Mouse (Mus musculus) embryonic facial prominence, embryonic 10.5 days (tissue): ENCODE results near the gene 6430550D23Rik. TPM values are rescaled to one million over a fixed set of nuclear protein-coding genes. Genes with fewer than 3 reads are reported as not detected.

Experiments
- DNase-seq: peaks from one replicate; pipeline ENCODE4 v3.0.0-alpha.2; 2017; ENCODE audit warnings: low spot score
- H3K27ac ChIP-seq: fragments of 300-500 bp; sonication (generic); replicated peaks from 2 replicates; pipeline ENCODE4 v1.5.1; 2016; ENCODE audit warnings: mild to moderate bottlenecking
- H3K27me3 ChIP-seq: fragments of 300-500 bp; sonication (generic); replicated peaks from 2 replicates; pipeline ENCODE4 v1.6.1; 2016; ENCODE audit warnings: low read depth, mild to moderate bottlenecking; ENCODE audit not compliant: poor library complexity, severe bottlenecking
- H3K36me3 ChIP-seq: fragments of 300-500 bp; sonication (generic); replicated peaks from 2 replicates; pipeline ENCODE4 v1.6.1; 2016; ENCODE audit warnings: mild to moderate bottlenecking, moderate library complexity
- H3K4me1 ChIP-seq: fragments of 300-500 bp; sonication (generic); 2 replicates; pipeline ENCODE4 v1.6.1; 2016
- H3K4me3 ChIP-seq: fragments of 300-500 bp; sonication (generic); 2 replicates; pipeline ENCODE4 v1.5.1; 2016; ENCODE audit warnings: mild to moderate bottlenecking, moderate library complexity
- H3K9me3 ChIP-seq: fragments of 300-500 bp; sonication (generic); 2 replicates; pipeline ENCODE4 v1.6.1; 2016; ENCODE audit warnings: mild to moderate bottlenecking
- WGBS: fragments of 180-500 bp; shearing (Covaris S2); methylation state at CpG from one replicate; pipeline ENCODE4 v1.1.7; 2016; 5-methylcytosine and 5-hydroxymethylcytosine counted together
- polyA plus RNA-seq: library from polyadenylated mRNA; unstranded; fragments of >200 nt; fragmentation: Nextera tagmentation; extraction: Ambion mirVana; gene quantifications from 2 replicates; pipeline ENCODE4 v1.2.1, GENCODE M21; 2016

6430550D23Rik gene
- 0.91 and 1.4 TPM in 2 replicates for polyA plus RNA-seq

DNA sequence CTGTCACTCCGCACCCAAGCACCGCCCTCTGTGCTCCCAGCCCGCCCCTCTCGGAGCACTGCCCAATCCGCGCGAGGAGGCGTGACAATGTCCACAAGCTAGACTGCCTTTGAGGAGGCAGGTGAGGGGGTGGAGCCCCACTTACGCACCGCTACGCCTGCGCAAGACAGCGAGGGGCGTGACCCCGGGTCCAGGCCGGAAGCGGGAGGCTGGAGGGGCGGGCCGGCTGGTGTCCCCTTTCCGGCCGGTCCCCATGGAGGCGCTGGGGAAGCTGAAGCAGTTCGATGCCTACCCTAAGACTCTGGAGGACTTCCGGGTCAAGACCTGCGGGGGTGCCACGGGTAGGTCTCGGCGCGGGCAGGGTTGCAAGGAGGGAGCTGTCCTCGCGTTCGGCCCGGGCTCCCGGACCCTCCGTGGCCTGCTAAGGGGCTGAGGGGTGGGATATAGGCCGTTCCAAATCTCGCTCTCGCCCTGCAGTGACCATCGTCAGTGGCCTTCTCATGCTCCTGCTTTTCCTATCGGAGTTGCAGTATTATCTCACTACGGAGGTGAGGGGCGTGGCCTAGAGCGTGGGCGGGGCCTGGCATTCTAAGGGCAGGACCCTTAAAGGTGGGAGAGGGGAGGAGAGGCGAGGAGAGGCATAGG is at the start of gene 6430550D23Rik, which contains the start of gene Ergic3:
TSS of gene 6430550D23Rik (minus strand) at position 90 of the 645 bp plus-strand sequence.
TSS of gene Ergic3 (plus strand) at position 158 of the 645 bp plus-strand sequence.
- under 1% methylated on average over 45 of the region's 45 CpGs for WGBS
- Histone ChIP-seq H3K36me3 (peaks cover 42% of the 10 kb centered on the region), H3K4me3 (peak within 1 kb of the TSS; percentile 82), H3K4me1 (peaks cover 14% of the 10 kb centered on the region), H3K9me3 (peaks cover 5% of the 10 kb centered on the region; the same call in 1 of the 2 replicates), H3K27me3 (no peaks in the 10 kb centered on the region), H3K27ac (peak within 1 kb of the TSS; percentile 90)
- peak; percentile 99 for DNase-seq

DNA sequence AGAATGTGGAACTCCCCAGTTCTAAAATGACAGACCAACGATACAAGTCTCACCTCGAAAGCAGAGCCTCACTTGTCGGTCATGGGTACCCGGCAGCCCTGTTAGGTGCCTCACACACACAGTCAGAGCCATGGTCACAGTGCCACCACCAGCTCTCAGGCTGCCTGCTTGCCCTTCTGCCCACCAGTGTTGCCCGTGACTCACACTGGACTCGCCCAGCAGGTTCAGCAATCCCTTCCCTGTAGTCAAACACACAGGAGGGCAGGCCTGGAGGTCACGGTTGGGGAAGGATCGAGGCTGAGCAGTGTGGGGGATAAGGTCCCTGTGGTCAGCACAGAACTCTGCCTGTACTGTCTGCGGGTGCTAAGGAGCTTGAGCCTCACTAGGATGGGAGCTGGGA is 45.0 kb upstream of the 6430550D23Rik start, which contains the start of gene Fer1l4:
TSS of gene Fer1l4 (minus strand) at position 132 of the 400 bp plus-strand sequence.
- Histone ChIP-seq H3K36me3 (no peaks in the 10 kb centered on the region), H3K9me3 (no peaks in the 10 kb centered on the region), H3K4me3 (no peak within 1 kb of the TSS), H3K27ac (no peak within 1 kb of the TSS), H3K27me3 (peaks cover 17% of the 10 kb centered on the region), H3K4me1 (peaks cover 7% of the 10 kb centered on the region)
- WGBS = 85% methylated on average over 9 of the region's 9 CpGs
- no peak for DNase-seq

- Histone ChIP-seq H3K27ac (no peak overlapping the region), H3K4me1 (peaks cover 7% of the 10 kb centered on the region), H3K36me3 (no peaks in the 10 kb centered on the region), H3K27me3 (peaks cover 39% of the 10 kb centered on the region), H3K9me3 (no peaks in the 10 kb centered on the region), H3K4me3 (peak overlapping the region; percentile 39)
- DNase-seq = peak; percentile 33
- 5% methylated on average over 19 of the region's 19 CpGs for WGBS
These were observed 40.2 kb upstream of the 6430550D23Rik start for GRCm38 (mm10) chr2:156047929-156048328.

- Histone ChIP-seq H3K36me3 (no peaks in the 10 kb centered on the region), H3K27me3 (peaks cover 24% of the 10 kb centered on the region), H3K4me1 (peaks cover 3% of the 10 kb centered on the region), H3K4me3 (no peak overlapping the region), H3K27ac (no peak overlapping the region), H3K9me3 (no peaks in the 10 kb centered on the region)
- WGBS = 84% methylated on average over 8 of the region's 8 CpGs
- no peak for DNase-seq
These were observed 35.1 kb upstream of the 6430550D23Rik start for GRCm38 (mm10) chr2:156042903-156043302.

DNA sequence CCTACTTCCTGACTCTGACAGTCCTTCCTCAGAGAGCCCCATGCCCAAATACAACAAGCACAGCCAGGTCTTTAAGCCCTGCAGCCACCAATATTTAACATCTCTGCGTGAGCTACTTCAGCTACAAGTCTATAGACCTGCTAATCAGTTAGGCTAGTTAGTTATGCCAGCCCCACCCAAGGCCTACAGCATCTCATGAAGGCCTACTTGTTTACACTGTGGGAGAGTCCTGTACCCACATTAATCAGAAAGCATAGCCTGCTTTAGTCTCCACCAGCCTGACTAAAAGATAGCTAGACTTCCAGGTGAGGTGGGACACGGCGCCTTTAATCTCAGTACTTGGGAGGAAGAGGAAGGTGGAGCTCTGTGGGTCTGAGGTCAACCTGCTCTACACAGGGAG is 31.6 kb upstream of the 6430550D23Rik start:
- H3K9me3 ChIP-seq = no peaks in the 10 kb centered on the region
- H3K4me3 ChIP-seq = no peak overlapping the region
- no peak overlapping the region for H3K27ac ChIP-seq
- no peak for DNase-seq
- H3K27me3 ChIP-seq = 0 out of 2 replicates have a peak, but pooled peaks cover 5% of the 10 kb centered on the region
- no peaks in the 10 kb centered on the region for H3K4me1 ChIP-seq
- no peaks in the 10 kb centered on the region for H3K36me3 ChIP-seq
- 88% methylated on average over 3 of the region's 3 CpGs for WGBS

GRCm38 (mm10) chr2:156025482-156025881 is 17.7 kb upstream of the 6430550D23Rik start:
- Histone ChIP-seq H3K27ac (no peak overlapping the region), H3K4me1 (no peaks in the 10 kb centered on the region), H3K36me3 (no peaks in the 10 kb centered on the region), H3K9me3 (no peaks in the 10 kb centered on the region), H3K27me3 (no peaks in the 10 kb centered on the region), H3K4me3 (no peak overlapping the region)
- no peak for DNase-seq

DNA sequence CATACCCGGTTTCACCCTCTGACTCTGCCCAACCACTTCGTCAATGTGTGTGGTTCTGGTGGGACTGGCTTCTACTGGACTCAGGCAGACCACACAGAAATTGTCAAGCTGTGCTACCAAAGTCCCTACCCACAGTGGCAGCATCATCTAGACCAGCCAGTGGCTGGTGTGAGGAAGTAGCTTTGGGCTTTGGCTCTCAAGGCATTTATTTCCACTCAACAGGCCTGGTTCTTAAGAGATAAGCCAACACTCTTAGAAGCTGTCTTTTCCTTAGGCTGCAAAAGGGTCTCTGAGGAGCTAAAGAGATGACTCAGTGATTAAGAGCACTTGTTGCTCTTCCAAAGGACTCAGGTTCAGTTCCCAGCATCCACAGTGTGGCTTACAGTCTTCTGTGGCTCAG is 14.0 kb upstream of the 6430550D23Rik start:
- Histone ChIP-seq H3K36me3 (peaks cover 33% of the 10 kb centered on the region), H3K27me3 (no peaks in the 10 kb centered on the region), H3K27ac (no peak overlapping the region), H3K4me1 (no peaks in the 10 kb centered on the region), H3K9me3 (no peaks in the 10 kb centered on the region), H3K4me3 (no peak overlapping the region)
- no peak for DNase-seq
- 85% methylated on average over 2 of the region's 2 CpGs for WGBS

- Histone ChIP-seq H3K36me3 (peaks cover 38% of the 10 kb centered on the region), H3K27me3 (no peaks in the 10 kb centered on the region), H3K9me3 (no peaks in the 10 kb centered on the region), H3K27ac (no peak overlapping the region), H3K4me3 (no peak overlapping the region), H3K4me1 (no peaks in the 10 kb centered on the region)
- 89% methylated on average over 8 of the region's 8 CpGs for WGBS
- no peak for DNase-seq
These were observed 13.4 kb upstream of the 6430550D23Rik start for GRCm38 (mm10) chr2:156021219-156021618.

GRCm38 (mm10) chr2:156018106-156018505 is 10.3 kb upstream of the 6430550D23Rik start:
- Histone ChIP-seq H3K27me3 (no peaks in the 10 kb centered on the region), H3K27ac (no peak overlapping the region), H3K36me3 (peaks cover 69% of the 10 kb centered on the region), H3K4me1 (no peaks in the 10 kb centered on the region), H3K9me3 (no peaks in the 10 kb centered on the region), H3K4me3 (no peak overlapping the region)
- 92% methylated on average over 3 of the region's 3 CpGs for WGBS
- no peak for DNase-seq

- peak; percentile 40 for DNase-seq
- Histone ChIP-seq H3K36me3 (peaks cover 24% of the 10 kb centered on the region), H3K4me1 (peaks cover 14% of the 10 kb centered on the region), H3K27me3 (no peaks in the 10 kb centered on the region), H3K9me3 (peaks cover 5% of the 10 kb centered on the region; the same call in 1 of the 2 replicates), H3K27ac (no peak overlapping the region), H3K4me3 (no peak overlapping the region)
- 88% methylated on average over 4 of the region's 4 CpGs for WGBS
These were observed 2.4 kb downstream of the 6430550D23Rik start for GRCm38 (mm10) chr2:156005393-156005792.

DNA sequence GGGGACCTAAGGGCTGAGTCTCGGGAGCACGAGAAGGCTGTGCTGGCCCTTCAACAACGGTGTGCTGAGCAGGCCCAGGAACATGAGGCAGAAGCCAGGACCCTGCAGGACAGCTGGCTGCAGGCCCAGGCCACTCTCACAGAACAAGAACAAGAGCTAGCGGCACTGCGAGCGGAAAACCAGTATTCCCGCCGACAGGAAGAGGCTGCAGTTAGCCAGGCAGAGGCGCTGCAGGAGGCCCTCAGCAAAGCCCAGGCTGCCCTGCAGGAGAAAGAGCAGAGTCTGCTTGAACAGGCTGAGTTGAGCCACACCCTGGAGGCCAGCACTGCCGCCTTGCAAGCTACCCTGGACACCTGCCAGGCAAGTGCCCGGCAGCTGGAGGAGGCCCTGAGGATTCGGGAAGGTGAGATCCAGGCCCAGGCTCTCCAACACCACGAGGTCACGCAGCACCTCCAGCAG is 15.9 kb downstream of the 6430550D23Rik start:
- H3K9me3 ChIP-seq = no peaks in the 10 kb centered on the region
- H3K36me3 ChIP-seq = peaks cover 100% of the 10 kb centered on the region
- DNase-seq = no peak
- H3K27ac ChIP-seq = no peak overlapping the region
- H3K27me3 ChIP-seq = no peaks in the 10 kb centered on the region
- H3K4me3 ChIP-seq = no peak overlapping the region
- WGBS = 91% methylated on average over 14 of the region's 14 CpGs
- H3K4me1 ChIP-seq = no peaks in the 10 kb centered on the region

GRCm38 (mm10) chr2:155991151-155991550 is 16.6 kb downstream of the 6430550D23Rik start:
- H3K4me3 ChIP-seq = no peak overlapping the region
- H3K9me3 ChIP-seq = no peaks in the 10 kb centered on the region
- no peaks in the 10 kb centered on the region for H3K27me3 ChIP-seq
- no peaks in the 10 kb centered on the region for H3K4me1 ChIP-seq
- no peak overlapping the region for H3K27ac ChIP-seq
- peaks cover 100% of the 10 kb centered on the region for H3K36me3 ChIP-seq
- DNase-seq = no peak
- 96% methylated on average over 10 of the region's 10 CpGs for WGBS

DNA sequence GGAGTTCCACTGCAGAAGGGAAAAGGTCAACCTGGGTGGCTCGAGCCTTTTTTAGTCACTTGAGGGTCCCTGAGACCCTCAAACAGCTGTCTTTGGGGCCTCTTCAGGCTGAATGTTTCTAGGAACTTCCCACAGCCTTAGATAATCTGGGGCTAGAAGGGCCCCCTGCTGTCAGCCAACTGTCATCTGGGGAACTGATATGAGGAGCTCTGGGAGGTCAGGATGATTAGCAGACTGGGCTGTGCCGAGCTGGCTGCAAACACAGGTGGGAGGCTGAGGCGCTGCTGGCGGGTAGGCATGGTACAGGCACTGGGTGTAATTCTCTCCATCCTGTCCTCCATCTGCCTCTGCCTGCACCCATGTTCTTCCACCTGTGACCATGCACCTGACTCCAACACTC is 18.7 kb downstream of the 6430550D23Rik start:
- no peaks in the 10 kb centered on the region for H3K9me3 ChIP-seq
- no peak for DNase-seq
- H3K4me3 ChIP-seq = no peak overlapping the region
- WGBS = 80% methylated on average over 4 of the region's 4 CpGs
- peaks cover 100% of the 10 kb centered on the region for H3K36me3 ChIP-seq
- no peak overlapping the region for H3K27ac ChIP-seq
- H3K4me1 ChIP-seq = no peaks in the 10 kb centered on the region
- H3K27me3 ChIP-seq = no peaks in the 10 kb centered on the region
